Mouse (Mus musculus) neural tube, embryonic 10.5 days (tissue): ENCODE results near the gene Cyp46a1.

Experiments used
- DNase-seq: peaks from one replicate; pipeline ENCODE4 v3.0.0-alpha.2; 2017; ENCODE audit warnings: low spot score; ENCODE audit errors: extremely low spot score

Cyp46a1 gene

DNA sequence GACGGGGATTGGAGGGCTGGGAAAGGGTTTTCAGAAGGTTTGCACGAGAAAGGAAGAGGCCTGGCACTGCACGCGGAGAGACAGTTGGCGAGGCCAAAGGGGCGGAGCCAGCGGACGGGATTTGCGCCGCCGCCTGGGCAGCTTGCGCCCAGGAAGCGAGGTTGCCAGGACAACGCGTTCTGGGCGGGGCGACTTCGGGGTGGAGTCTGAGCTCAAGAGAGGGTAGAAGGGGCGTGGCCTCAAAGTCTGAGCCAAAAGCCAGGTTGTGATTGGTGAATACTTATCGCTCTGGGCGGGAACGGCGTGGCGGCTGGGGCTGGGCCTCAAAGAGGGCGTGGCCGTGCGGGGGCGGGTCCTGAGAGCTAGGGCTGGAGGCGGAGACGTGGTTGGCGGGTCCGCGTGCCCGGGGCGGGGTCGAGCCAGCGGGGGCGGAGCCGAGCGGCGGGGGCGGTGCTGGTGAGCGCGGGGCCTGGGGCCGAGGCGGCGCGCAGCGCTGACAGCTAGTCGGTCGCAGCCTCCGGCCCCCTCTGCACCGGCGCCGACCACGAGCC, at the start of gene Cyp46a1:
Cyp46a1 (plus strand) TSS at position 487 of the 551 bp plus-strand sequence.
- DNase-seq: peak; percentile 99

DNA sequence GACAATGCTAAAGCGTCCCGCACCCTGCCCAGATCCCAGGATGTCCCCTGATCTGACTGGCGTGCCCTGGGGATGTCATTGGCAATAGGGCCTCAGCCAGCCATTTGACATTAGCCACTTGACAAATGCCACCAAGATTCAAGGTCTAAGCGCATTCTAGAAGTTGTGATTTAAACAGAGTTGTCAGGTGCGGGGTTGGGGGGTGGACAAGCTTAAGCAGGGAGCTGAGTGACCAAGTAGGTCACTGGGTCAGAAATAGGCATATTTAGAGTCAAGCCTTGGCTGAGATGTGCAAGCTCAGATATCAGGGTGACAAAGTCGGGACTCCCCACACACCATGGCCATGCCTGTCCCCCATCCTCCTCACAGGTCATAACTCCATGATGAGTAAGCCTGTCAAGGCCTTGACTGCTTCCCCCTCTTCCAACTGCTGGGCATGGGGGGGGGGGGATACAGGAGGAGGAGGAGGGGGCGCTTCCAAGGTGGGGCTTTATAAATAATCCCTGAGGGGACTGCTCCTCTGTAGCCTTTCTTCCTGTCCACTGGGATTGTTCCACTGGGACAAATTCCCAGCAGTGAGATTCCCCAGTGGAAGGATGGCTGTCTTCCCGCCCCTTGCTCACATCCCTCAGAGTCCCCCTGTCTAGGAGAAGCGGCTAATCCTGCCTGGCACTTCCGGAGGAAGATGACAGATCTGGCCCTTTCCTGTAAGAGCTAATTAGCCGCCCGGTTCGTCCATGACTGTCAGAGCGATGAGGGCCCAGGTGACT, 49.5 kb upstream of the Cyp46a1 start:
- peak; percentile 48 for DNase-seq

DNA sequence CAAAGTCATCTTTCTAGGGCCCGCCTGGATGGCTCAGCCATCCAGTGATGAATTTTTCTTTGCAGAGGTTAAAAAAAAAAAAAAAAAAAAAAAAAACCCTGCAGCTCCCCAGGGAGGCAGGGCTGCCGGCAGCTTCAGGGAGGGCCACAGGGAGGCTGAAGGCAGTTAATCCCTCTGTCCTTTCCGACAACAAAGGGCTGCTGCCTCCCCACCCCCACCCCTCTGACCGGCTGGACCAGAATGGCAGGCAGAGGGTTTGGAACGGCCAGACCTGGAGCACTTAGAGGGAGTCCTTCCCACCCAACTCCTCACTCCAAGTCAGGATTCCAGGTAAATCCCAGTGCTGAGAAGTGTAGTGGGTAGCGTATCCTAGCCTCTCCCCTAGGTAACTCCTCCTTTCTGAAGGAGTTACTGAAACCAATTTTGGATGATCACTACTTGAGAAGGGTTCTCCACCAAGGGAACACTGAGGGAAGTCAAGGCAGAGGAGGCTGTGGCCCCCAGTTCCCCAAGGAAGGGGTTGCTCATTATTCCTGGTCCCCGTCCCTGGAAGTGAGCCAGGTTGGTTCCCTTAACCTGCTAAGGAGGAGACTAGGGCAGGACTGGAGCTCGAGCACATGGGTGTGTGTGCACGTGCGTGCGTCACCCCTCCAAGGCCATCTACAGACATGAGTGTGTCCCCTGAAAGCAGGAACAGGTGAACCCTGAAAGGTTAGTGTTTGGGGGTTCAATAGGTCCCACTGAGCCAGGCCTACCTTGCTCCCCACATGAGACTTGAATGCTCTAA, 48.8 kb upstream of the Cyp46a1 start:
- DNase-seq: peak; percentile 53

DNA sequence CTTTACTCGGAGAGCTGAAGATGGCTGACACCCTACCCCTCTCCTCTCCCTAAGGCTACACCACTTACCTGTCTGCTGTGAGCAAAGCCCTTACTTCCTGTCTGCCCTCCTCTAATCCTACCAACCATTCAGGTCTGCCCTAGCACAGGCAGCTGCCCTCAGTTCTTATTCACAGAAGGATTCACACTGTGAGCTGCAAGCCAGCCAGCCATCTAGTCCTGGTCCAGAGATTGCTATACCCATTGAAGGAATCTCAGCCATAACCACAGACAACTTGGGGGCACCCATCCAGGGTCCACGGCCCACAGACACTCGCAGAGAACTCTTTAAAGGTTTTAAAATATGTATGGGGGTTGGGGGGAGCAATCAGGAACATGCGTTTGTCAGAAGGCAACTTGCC, 47.8 kb upstream of the Cyp46a1 start:
- DNase-seq: no peak

DNA sequence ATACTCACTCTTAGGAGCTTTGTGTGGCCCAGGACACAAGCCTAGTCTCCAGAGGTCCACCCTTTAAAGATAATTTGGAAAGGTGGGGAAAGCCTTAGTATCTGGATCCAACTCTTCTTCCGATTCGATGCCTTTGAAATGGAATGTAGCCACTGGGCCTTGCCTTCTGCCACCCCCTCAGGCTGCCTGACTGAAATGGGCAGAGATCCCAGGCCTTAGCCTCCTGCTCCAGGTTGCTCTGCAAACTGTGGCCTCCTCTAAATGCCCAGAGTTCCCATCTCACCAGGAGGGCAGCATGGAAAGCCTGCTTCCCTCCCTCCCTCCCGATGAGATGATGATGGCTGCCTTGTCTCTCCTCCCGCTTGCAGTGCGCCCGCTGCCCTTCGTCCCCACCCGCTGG, 47.2 kb upstream of the Cyp46a1 start:
- DNase-seq: no peak

DNA sequence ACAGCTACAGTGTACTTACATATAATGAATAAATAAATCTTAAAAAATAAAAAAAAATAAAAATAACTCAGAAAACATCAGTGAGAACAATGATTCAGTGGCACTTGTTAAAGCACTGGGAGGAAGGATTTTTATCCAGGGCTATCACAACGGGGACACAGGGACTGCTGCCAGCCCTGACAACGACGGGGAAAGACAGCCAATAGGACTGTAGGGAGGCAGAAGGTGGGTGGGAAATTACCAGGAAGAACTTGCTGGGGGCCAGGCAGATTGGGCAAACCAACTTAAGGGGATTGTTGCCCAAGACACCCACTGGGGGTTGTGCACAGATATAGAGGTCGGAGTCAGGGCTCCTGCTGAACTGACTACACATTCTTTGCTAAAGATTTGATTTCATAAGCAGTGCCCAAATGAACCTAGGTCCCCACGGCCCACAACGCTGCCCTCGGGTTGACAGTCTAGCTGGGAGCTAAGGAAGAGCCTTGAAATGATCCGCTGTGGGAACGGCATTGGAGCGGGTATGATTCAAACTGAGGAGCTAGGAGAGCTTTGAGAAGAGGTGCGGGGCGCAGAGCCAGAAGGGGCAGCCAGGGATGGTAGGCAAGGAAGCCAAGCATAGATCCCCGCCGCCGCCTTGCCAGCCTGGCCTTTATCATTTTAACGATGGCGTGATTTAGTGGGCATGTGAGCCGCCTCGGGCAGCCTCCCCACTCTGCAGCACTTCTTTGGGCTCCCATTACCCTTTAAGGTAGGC, 45.9 kb upstream of the Cyp46a1 start:
- no peak for DNase-seq

DNA sequence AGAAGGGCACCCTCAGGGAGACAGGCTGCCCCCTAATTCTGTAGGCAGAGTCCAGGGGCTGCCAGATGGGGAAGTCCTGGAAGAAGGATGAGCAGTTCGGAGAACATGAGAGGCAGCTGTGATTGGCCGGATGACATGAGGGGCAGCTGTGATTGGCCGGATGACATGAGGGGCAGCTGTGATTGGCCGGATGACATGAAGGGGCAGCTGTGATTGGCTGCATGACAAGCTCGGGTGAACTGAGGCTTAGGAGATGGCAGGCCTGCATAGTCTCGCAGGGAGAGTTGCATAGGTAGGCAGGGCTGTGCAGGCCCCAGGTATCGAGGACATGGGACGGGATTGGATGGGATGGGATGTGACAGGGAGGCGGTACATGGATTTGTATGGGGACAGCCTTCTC, 41.8 kb upstream of the Cyp46a1 start:
- DNase-seq: peak; percentile 51

DNA sequence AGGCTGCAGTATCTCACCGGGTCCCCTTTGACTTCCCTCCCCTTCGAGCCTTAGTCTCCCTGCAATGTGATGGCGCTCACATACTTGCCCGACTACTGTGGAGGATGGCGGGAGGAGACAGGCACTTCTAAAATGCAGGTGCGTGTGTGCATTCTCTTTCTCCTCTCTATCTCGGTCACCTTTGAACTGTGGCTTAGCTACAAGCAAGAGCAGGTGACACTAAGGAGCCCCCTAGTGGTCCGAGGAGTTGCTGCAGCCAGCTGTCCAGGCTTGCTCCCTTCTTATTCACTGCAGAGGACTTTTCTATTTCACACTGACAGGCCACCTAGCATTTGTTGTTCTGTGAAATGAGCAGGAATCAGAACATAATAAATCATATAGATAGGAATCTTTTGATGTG, 41.2 kb upstream of the Cyp46a1 start:
- DNase-seq: peak; percentile 82

DNA sequence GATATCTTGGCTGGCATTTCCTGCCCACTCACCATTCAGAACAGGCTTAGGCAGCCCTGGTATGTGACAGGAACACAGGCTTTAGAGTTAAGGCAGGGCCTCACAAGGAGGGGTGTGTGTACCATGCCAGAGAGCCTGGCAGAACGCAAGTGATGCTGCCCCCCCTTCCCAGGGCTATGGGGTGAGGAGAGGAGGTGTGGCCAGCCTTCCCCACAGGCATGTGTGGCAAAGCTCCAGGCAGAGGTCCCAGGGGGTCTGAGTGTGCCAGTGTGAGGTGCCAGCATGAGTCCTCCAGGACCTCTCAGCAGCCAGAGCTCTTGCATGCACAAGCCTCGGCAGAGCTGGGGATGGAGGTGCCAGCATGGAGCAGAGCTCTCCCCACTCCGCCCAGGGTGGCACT, 39.6 kb upstream of the Cyp46a1 start:
- no peak for DNase-seq

DNA sequence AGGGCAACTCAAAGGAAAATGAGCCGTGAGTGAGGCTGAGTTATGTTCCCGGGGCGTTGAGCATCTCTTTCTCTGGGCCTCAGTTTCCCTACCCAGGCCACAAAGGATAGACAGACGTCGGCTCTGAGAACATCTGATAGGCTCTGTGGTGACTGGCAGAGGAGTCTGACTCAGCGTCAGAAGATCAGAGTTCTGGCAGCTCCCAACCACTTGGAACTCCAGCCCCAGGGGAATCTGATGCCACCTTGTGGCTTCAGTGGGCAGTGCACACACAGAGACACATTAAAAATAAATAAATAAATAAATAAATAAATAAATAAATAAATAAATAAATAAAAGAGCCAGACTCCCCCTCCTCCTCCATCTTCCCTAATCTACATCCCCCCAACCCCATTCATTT, 37.1 kb upstream of the Cyp46a1 start:
- DNase-seq: no peak

DNA sequence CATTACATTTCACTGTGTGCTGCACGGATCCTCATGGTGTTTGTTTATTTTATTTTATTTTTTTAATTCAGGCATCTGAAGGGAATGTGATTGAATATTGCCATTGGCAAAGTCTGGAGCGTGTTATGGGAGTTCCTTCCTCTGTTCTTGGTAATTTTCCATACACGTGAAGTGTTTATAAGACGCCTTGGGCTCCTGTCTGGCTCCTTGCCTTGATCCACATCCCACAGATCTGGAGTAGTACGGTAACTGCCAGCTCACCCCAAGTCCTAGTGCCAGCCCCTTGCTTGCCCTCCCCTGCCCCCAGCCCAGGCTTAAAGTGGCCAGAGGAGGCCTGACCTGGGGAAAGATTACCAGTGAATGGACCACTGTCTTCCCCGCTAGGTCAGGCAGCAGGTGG, 33.2 kb upstream of the Cyp46a1 start:
- no peak for DNase-seq

DNA sequence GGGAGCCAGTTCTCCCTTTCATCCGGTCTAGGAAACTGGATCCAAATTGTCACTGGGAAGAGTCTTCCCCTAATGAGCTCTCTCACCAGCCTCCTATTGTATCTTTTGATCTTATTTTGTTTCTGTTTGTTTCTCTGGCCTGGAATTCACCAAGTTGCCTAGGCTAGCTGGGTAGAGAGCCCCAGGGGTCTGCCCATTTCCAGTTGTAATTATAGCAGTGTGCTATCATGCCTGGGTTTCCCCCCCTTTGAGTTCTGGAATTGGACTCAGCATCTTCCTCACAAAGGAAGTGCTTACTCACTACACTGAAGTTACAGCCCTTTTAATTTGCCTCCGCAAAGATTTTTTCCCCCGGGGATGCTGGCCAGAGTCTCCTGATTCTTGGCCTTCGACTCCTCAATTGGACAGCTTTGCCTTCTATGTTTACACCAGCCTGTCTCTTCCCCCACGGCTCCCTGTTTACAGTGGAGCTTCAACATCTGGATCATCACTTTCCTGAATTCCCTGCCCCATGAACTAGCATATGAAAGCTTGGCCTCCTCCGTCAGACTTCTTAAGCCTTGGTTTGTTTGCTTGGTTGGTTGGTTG, 30.3 kb upstream of the Cyp46a1 start:
- no peak for DNase-seq

DNA sequence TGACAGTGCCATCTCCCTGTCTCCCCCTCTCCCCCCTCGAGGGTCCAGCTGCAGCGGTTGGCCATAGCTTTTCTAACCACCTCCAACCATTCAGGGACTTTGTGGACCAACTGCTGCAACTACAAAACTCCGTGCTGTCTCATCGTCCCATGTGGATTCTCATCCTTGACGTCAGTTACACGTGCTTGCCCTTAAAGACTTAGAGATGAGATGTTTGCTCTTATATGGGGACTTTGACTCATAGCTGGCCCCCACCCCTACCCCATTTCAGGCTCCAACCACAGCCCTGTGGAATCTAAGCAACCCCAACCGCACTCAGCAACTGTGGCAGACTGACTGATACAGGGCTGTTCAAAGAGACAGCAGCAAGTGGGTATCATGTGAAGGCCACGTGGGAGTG, 29.0 kb upstream of the Cyp46a1 start:
- no peak for DNase-seq

DNA sequence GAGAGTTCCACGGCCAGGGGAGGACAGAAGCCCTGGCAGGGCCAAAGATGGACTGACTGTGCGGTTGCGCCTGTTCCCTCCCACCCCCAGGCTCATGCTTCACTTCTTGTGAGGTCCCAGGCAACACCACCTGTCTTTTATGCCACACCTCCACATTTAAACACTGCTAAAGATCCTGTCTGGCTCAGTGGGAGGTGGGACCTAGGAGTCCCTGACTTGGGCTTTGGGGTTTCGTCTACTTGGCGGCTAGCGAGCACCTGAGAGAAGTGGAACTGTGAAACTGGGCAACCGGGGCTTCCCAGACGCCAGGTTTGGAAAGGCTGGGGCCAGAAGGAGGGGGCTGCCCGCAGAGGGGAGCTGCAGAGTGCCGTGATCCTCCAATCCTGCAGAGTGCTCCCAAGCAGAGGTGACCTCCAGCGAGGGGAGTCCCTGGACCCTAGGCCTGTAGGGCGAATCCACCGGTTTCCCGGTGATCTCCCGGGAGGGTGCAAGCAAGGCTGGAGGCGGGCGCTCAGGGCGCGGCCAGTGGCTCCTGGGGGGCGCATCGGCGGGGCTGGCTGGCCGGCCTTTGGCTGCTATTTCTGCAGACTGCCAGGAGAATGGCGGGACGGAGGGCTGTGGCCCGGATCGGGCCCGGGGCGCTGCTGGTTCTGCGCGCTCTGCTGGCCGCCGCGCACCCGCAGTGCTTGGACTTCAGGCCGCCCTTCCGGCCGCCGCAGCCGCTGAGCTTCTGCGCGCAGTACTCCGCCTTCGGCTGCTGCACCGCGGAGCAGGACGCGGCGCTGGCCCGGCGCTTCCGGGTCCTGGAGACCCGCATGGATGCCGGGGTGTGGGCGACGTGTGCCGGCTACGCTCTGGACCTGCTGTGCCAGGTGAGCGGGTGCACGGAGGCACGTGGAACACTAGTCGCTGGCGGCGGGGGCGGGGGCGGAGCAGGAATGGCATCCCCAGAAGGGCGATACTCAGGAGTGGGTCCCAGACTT, 28.1 kb upstream of the Cyp46a1 start, which contains the start of gene Hhipl1:
Hhipl1 (plus strand) TSS at position 459 of the 983 bp plus-strand sequence.
- peak; percentile 71 for DNase-seq

DNA sequence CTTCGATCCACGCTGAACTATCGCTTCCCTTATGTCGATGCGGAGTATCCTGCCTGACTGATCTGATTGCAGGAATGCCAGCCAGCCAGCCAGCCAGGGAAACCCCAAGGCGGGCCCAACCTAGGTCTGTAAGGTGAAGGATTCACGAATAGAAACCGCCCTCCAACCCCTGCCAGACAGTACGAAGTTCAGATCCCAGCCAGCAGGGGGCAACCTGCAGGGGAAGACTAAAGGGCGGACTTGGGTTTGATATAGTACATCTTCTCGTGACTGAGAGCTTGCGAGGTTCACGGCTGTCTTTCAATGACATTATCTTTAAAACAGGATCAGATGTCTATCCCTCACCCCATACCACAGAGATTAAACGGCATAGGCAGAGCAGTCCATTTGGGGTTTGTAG, 26.6 kb upstream of the Cyp46a1 start:
- DNase-seq: peak; percentile 77

DNA sequence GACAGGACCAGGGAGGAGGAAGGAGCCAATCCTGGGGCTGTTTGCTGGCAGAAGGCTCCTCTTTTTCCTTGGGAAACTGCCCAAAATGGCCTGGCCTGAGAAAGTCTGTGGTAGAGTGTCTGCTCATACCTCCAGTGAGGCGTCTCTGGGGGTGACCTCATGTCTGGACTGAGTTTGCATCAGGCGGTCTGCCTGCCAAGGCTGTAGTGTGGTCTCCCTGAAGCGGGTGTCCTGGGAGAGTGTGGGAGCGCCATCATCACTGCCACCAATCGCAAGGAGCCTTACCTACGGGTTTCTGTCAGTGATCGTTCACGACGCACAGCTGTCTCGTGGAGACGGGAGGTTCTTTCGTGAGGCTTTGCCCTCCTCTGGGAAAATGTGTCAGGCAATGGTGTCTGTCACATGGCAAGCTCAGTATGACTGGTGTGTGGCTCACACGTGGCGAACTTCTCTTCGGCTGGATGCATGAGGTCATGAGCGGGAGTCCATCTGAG, 25.8 kb upstream of the Cyp46a1 start:
- DNase-seq: no peak

DNA sequence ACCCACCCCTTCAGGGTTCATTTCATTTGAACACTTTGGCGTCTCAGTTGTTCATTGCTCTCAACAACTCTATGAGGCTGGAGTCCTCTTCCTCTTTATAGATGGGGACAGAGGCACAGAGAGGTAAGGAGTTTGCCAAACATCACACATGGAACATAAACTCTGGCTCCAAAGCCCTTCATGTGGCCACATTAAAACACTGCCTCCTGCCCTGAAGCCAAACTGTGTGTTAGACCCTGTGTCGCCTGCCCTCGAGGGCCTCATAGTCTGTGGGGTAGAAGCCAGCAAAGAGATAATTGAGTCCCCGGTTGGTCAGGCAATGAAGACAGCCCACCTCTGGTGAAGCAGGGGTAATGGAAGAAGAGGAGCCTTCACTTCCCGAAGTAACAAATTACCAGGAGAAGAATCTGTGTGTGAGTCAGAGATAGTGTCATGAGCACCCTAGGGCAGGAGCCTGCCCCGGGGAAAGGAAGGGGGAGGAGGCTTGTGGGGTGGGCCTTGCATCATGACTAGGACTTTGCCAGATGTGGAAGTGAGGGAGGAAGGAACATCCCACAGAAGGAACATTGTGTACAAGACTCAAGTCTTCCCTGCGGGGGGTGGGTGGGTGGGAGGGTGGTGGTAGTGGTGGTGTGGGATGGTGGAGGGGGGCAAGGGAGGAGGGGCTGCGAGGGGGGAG, 24.9 kb upstream of the Cyp46a1 start:
- DNase-seq: no peak

DNA sequence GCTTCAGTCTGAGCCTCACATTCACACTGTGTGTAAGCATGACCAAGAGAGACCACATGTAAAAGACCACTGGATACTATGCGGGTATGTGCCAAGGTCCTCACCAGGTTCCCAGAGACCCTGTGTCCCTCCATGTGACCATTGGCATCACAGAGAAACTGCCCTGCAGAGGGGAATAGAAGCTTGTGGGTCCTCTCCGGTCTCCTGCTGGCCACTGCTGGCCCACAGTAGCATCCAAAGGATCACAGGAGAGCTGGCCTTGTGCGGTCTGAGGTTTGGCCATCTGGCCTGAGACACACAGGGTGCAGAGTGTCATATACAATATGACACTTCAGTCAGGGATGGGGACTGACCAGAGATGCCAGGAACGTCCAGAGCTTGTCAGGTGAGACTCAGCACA, 24.1 kb upstream of the Cyp46a1 start:
- DNase-seq: no peak

DNA sequence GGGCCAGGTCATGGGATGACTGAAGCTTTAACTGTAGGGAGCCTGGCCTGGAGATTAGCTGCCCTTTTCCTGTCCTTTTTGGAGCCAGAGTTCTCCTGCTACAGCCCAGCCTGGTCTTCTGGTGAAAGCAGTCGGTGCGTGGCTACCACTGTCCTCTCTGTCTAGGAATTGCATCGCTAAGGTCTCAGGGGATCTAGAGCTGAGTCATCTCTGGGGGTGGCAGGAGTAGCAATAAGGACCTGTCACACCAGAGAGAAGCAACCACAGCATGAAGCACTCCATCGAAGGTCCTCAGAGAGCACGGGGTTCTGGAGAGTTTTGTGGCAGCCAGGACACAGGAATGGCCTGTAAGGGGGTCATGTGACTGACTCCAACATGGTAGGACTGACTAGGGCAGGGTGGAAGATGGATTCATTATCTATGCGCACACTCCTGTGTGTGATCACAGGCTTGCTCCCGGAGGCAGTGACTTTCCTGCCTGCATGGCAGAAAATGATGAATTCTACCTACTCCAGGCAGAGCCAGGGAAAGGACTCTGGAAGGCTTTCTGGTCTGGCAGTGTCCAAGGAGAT, 23.6 kb upstream of the Cyp46a1 start:
- no peak for DNase-seq
